Mouse (Mus musculus) ES-CJ7 (cell line): ENCODE measurements around the gene Safb2.
"Not testable (repeated sequence)": the region's sequence is repeated elsewhere in the genome, so short reads cannot be mapped to it uniquely, and the experiment has no call there.

Experiments
- DNase-seq: peaks from one replicate; pipeline ENCODE4 v3.0.0; 2011; ENCODE audit warnings: low read depth, low spot score

The Safb2 gene

GRCm38 (mm10) chr17:56584257-56585130 lies at the start of gene Safb2, which contains the start of gene Safb:
Gene Safb2, minus strand, starts transcription at chr17:56584585.
Gene Safb, plus strand, starts transcription at chr17:56584825.
- DNase-seq: peak; percentile 99

GRCm38 (mm10) chr17:56634023-56634422 lies 49.6 kb upstream of the Safb2 start:
- no peak for DNase-seq

GRCm38 (mm10) chr17:56631807-56632206 lies 47.4 kb upstream of the Safb2 start:
- peak; percentile 95 for DNase-seq

- not testable (repeated sequence) for DNase-seq
These were observed 45.7 kb upstream of the Safb2 start for GRCm38 (mm10) chr17:56629800-56630781.

- DNase-seq: peak; percentile 66
These were observed 43.3 kb upstream of the Safb2 start, which contains the start of gene Catsperd for GRCm38 (mm10) chr17:56627530-56628277. Gene Catsperd, plus strand, starts transcription at chr17:56628143.

- DNase-seq: peak; percentile 98
These were observed 42.5 kb upstream of the Safb2 start, which contains the start of gene Lonp1 for GRCm38 (mm10) chr17:56626754-56627470. Gene Lonp1, minus strand, starts transcription at chr17:56626887.

- DNase-seq: no peak
These were observed 41.9 kb upstream of the Safb2 start for GRCm38 (mm10) chr17:56626260-56626659.

GRCm38 (mm10) chr17:56625495-56625894 lies 41.1 kb upstream of the Safb2 start:
- no peak for DNase-seq

GRCm38 (mm10) chr17:56617628-56618027 lies 33.2 kb upstream of the Safb2 start:
- no peak for DNase-seq

- no peak for DNase-seq
These were observed 32.3 kb upstream of the Safb2 start for GRCm38 (mm10) chr17:56616725-56617124.

GRCm38 (mm10) chr17:56615792-56616191 lies 31.4 kb upstream of the Safb2 start:
- DNase-seq: peak; percentile 14

- DNase-seq: peak; percentile 45
These were observed 30.9 kb upstream of the Safb2 start for GRCm38 (mm10) chr17:56615136-56615784.

GRCm38 (mm10) chr17:56614391-56615135 lies 30.2 kb upstream of the Safb2 start:
- peak; percentile 32 for DNase-seq

- peak; percentile 63 for DNase-seq
These were observed 29.5 kb upstream of the Safb2 start for GRCm38 (mm10) chr17:56613893-56614292.

GRCm38 (mm10) chr17:56613236-56613844 lies 29.0 kb upstream of the Safb2 start, which contains the start of gene Rpl36:
Gene Rpl36, plus strand, starts transcription at chr17:56613416.
- peak; percentile 95 for DNase-seq

- not testable (repeated sequence) for DNase-seq
These were observed 28.2 kb upstream of the Safb2 start for GRCm38 (mm10) chr17:56612565-56612939.

GRCm38 (mm10) chr17:56611861-56612564 lies 27.6 kb upstream of the Safb2 start:
- peak; percentile 97 for DNase-seq

- no peak for DNase-seq
These were observed 26.9 kb upstream of the Safb2 start for GRCm38 (mm10) chr17:56611323-56611722.
